Mouse (Mus musculus): ENCODE data around the gene Ubash3b. TPM values are rescaled to one million over a fixed set of nuclear protein-coding genes. Genes with fewer than 3 reads are reported as not detected.
A peak's percentile ranks its signal among the peaks of the same experiment; 100 is the strongest.

Gene Ubash3b
- polyA plus RNA-seq, 1 experiment from 2014 or later = 5.7 TPM

DNA sequence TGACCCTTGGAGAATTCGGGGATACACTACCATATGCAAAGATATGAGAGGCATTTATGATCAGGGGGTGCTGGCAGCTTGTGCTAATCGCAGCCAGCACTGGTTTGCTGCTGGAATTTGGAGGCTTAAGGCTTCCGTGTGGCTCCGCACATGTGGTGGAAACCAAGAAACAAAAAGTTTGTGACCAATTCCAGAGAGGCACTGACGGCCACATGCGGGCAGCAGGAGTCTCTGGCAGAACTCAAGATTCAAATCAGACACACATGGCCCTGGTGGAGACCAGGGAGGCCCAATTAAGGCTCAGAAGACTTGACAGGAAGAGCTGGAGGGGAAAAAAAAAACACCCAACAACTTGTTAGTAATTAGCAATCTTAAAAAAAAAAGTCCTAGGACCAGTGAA, 63.4 kb downstream of the Ubash3b start:
- WGBS = 82% methylated on average over 6 of the region's 6 CpGs
- Histone ChIP-seq H3K9ac (ENCODE audit: low read length) (no peak overlapping the region), H3K36me3 (ENCODE audit: control insufficient read depth, insufficient read depth) (no peaks in the 10 kb centered on the region), H3K27me3 (ENCODE audit: control insufficient read depth, insufficient read depth, low read length) (no peaks in the 10 kb centered on the region), H3K27ac (ENCODE audit: low read length) (no peak overlapping the region), H3K4me2 (ENCODE audit: low read depth, low read length) (no peak overlapping the region), H3K9me3 (replicated peaks; ENCODE audit: control insufficient read depth, low read length) (peaks cover 4% of the 10 kb centered on the region; the same call in 1 of the 2 replicates), H3K4me3 (ENCODE audit: low read length) (no peak overlapping the region), H3K4me1 (ENCODE audit: control insufficient read depth, insufficient read depth, low read length) (peaks cover 8% of the 10 kb centered on the region)
- no peak for ATAC-seq (replicated peaks; ENCODE audit: extremely low read depth, insufficient read depth, low FRiP score)

DNA sequence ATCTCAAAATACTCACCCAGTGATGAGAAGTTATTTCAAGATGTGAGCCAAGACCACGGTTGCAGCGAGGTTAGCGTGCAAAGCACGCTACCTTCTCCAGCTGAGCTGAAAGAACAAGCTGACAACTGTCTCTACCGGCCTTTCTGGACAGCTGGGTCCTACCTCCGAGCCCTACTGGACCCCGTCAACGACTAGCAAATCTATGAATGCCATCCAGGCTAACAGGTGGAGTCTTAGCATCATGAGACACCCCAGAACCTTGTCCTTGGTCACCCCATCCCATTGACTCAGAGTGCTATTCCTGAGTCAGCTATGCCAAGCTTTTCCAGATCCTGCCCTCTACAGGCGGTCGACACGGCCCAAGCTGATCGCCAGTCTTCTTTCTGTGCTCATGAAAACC, 69.5 kb downstream of the Ubash3b start:
- Histone ChIP-seq H3K4me3 (ENCODE audit: low read length) (no peak overlapping the region), H3K4me2 (ENCODE audit: low read depth, low read length) (no peak overlapping the region), H3K27ac (ENCODE audit: low read length) (no peak overlapping the region), H3K4me1 (ENCODE audit: control insufficient read depth, insufficient read depth, low read length) (peaks cover 14% of the 10 kb centered on the region), H3K9ac (ENCODE audit: low read length) (no peak overlapping the region), H3K36me3 (ENCODE audit: control insufficient read depth, insufficient read depth) (no peaks in the 10 kb centered on the region), H3K9me3 (replicated peaks; ENCODE audit: control insufficient read depth, low read length) (peaks cover 4% of the 10 kb centered on the region; the same call in 1 of the 2 replicates), H3K27me3 (ENCODE audit: control insufficient read depth, insufficient read depth, low read length) (no peaks in the 10 kb centered on the region)
- ATAC-seq (replicated peaks; ENCODE audit: extremely low read depth, insufficient read depth, low FRiP score) = no peak
- 86% methylated on average over 12 of the region's 12 CpGs for whole genome bisulfite sequencing

DNA sequence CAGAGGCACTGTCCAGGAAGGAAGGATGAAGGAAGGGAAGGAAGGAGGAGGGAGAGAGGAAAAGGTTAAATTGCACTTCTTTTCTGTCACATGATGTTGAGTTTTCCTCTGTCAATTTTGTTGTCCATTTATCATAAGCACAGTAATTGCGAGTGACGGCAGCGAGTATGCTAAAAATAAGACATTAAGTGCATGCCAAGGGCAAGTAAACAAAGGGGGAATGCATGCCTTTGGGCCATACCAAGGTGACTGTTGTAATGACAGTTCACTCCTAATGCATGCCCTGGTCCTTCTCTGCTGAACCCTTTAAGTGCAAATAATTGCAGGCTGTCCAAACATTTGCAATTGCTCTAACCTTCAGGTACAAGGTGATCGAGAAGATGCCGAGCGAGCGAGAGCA, 70.3 kb downstream of the Ubash3b start:
- peak; percentile 65; the same call in 1 of the 2 replicates for ATAC-seq (replicated peaks; ENCODE audit: extremely low read depth, insufficient read depth, low FRiP score)
- no peaks in the 10 kb centered on the region for H3K27me3 ChIP-seq (ENCODE audit: control insufficient read depth, insufficient read depth, low read length)
- peaks cover 4% of the 10 kb centered on the region; the same call in 1 of the 2 replicates for H3K9me3 ChIP-seq (replicated peaks; ENCODE audit: control insufficient read depth, low read length)
- peak overlapping the region; percentile 65 for H3K27ac ChIP-seq (ENCODE audit: low read length)
- peak overlapping the region; percentile 16; the same call in 1 of the 2 replicates for H3K4me2 ChIP-seq (ENCODE audit: low read depth, low read length)
- H3K36me3 ChIP-seq (ENCODE audit: control insufficient read depth, insufficient read depth) = no peaks in the 10 kb centered on the region
- no peak overlapping the region for H3K4me3 ChIP-seq (ENCODE audit: low read length)
- peaks cover 14% of the 10 kb centered on the region for H3K4me1 ChIP-seq (ENCODE audit: control insufficient read depth, insufficient read depth, low read length)
- no peak overlapping the region for H3K9ac ChIP-seq (ENCODE audit: low read length)
- WGBS = 39% methylated on average over 7 of the region's 7 CpGs

DNA sequence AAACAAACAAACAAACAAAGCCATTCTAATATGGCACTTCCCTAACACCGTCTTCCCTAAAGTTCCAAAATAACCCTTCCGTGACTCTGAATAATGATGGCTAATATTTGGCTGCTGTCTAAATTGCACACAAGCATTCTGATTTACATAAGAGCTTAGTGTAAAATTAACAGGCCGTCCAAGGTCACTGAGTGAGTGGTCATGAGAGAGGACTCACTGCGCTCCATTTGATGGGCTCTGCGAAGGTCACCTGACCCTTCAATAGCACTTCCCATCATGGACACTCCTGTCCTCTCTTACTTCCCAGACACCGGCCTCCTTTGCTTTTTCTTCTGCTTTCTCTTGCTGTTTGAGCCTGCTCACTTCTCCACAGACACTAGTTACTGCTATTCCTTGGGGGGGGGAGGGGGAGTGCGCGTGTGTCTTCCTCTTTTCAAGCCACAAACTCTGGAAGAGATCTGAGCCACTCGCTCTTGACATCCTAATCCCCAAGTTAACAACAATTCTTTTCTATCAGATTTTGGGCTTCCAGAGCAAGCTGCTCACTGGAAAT, 73.6 kb downstream of the Ubash3b start:
- Histone ChIP-seq H3K27me3 (ENCODE audit: control insufficient read depth, insufficient read depth, low read length) (no peaks in the 10 kb centered on the region), H3K4me3 (ENCODE audit: low read length) (no peak overlapping the region), H3K9ac (ENCODE audit: low read length) (no peak overlapping the region), H3K4me2 (ENCODE audit: low read depth, low read length) (no peak overlapping the region), H3K36me3 (ENCODE audit: control insufficient read depth, insufficient read depth) (no peaks in the 10 kb centered on the region), H3K9me3 (replicated peaks; ENCODE audit: control insufficient read depth, low read length) (no peaks in the 10 kb centered on the region), H3K27ac (ENCODE audit: low read length) (no peak overlapping the region), H3K4me1 (ENCODE audit: control insufficient read depth, insufficient read depth, low read length) (peaks cover 32% of the 10 kb centered on the region)
- ATAC-seq (replicated peaks; ENCODE audit: extremely low read depth, insufficient read depth, low FRiP score) = no peak
- WGBS = 73% methylated on average over 9 of the region's 9 CpGs

DNA sequence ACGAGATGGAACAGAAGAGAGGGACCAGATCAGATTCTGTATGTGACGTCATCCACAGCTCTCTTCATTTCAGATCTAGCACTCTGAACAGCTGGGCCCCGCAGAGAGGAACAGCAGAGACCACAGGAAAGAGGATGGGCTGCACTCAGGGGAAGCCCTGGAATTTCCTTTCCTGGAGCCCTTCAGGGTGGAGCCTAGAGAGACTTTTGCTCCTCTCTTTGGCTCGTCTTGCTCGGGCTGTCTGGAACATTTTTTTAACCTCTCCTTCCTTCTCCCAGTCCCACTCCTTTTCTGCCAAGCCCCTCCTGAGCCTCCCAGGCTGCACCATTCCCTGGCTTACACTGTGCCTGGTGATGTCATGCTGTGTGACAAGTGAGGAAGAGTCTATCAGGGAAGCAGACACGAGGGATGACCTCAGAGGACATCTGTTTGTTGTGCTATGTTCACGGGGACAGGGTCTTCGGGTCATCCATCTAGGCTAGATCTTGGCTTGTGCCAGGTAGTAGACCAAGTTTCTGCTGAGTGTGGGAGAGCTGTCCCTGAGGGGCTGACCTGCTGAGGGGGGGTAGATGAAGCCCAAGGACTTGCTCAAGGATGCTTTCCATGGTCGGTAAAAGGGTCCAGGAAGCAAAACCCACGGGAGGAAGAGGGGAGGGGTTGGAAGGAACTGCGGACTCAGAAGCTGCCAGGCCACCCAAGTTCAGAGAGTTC, 77.2 kb downstream of the Ubash3b start:
- 12% methylated on average over 11 of the region's 11 CpGs for WGBS
- Histone ChIP-seq H3K4me3 (ENCODE audit: low read length) (no peak overlapping the region), H3K9ac (ENCODE audit: low read length) (peak overlapping the region; percentile 22; the same call in 1 of the 2 replicates), H3K4me1 (ENCODE audit: control insufficient read depth, insufficient read depth, low read length) (peaks cover 41% of the 10 kb centered on the region), H3K27ac (ENCODE audit: low read length) (peak overlapping the region; percentile 69), H3K36me3 (ENCODE audit: control insufficient read depth, insufficient read depth) (no peaks in the 10 kb centered on the region), H3K4me2 (ENCODE audit: low read depth, low read length) (peak overlapping the region; percentile 1), H3K27me3 (ENCODE audit: control insufficient read depth, insufficient read depth, low read length) (no peaks in the 10 kb centered on the region), H3K9me3 (replicated peaks; ENCODE audit: control insufficient read depth, low read length) (no peaks in the 10 kb centered on the region)
- ATAC-seq (replicated peaks; ENCODE audit: extremely low read depth, insufficient read depth, low FRiP score) = peak; percentile 78

DNA sequence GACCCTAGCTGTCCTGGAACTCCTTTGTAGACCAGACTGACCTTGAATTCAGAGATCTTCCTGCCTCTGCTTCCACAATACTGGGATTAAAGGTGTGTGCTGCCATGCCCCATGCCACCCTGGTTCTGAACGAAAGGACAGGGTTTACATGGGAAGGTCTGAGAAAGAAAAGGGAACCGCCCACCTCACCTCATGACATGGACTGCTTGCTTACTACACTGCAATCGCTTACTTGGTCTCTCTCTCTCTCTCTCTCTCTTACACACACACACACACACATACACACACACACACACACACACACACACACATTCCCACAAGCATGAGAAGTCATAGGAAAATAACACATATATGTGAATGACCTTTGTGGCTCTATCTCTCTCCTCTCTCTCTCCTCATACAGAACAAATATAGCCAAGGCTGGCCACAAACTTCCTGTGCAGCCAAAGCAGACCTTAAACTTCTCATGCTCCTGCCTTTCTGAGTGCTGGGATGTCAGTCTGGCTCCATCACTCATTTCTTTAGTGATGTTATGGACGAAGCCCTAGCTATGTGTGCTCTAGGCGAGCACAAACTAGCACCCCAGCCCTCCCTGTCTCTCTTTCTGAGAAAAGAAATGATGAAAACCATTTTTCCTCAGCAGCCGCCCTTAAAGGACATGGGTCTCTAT, 78.0 kb downstream of the Ubash3b start:
- H3K4me1 ChIP-seq (ENCODE audit: control insufficient read depth, insufficient read depth, low read length) = peaks cover 41% of the 10 kb centered on the region
- peak overlapping the region; percentile 22; the same call in 1 of the 2 replicates for H3K9ac ChIP-seq (ENCODE audit: low read length)
- peak overlapping the region; percentile 69 for H3K27ac ChIP-seq (ENCODE audit: low read length)
- ATAC-seq (replicated peaks; ENCODE audit: extremely low read depth, insufficient read depth, low FRiP score) = no peak
- H3K4me3 ChIP-seq (ENCODE audit: low read length) = no peak overlapping the region
- WGBS = 71% methylated on average over 6 of the region's 6 CpGs
- H3K36me3 ChIP-seq (ENCODE audit: control insufficient read depth, insufficient read depth) = no peaks in the 10 kb centered on the region
- no peaks in the 10 kb centered on the region for H3K9me3 ChIP-seq (replicated peaks; ENCODE audit: control insufficient read depth, low read length)
- no peak overlapping the region for H3K4me2 ChIP-seq (ENCODE audit: low read depth, low read length)
- H3K27me3 ChIP-seq (ENCODE audit: control insufficient read depth, insufficient read depth, low read length) = no peaks in the 10 kb centered on the region

DNA sequence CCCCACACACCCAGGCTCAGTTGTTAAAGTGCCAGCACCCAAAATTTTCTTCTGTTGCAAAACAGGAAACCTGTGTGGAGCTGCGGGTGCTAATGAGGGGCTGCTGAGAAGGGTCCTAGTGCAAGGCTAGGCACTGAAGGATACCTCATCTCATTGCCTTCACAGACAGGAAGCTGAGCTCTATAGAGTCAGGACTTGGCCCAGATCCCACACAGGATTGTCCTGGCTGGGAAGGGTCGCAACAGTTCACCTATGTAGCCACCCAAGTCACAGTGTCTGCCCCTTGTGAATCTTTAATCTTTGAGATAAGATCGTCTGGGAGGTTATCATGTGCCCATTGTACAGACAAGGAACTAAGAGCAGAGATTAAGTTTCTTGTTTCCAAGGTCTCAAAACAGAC, 78.6 kb downstream of the Ubash3b start:
- Histone ChIP-seq H3K4me1 (ENCODE audit: control insufficient read depth, insufficient read depth, low read length) (peaks cover 38% of the 10 kb centered on the region), H3K9me3 (replicated peaks; ENCODE audit: control insufficient read depth, low read length) (no peaks in the 10 kb centered on the region), H3K36me3 (ENCODE audit: control insufficient read depth, insufficient read depth) (no peaks in the 10 kb centered on the region), H3K27ac (ENCODE audit: low read length) (no peak overlapping the region), H3K4me3 (ENCODE audit: low read length) (no peak overlapping the region), H3K9ac (ENCODE audit: low read length) (no peak overlapping the region), H3K4me2 (ENCODE audit: low read depth, low read length) (no peak overlapping the region), H3K27me3 (ENCODE audit: control insufficient read depth, insufficient read depth, low read length) (no peaks in the 10 kb centered on the region)
- no peak for ATAC-seq (replicated peaks; ENCODE audit: extremely low read depth, insufficient read depth, low FRiP score)
- WGBS = 53% methylated on average over 3 of the region's 3 CpGs

DNA sequence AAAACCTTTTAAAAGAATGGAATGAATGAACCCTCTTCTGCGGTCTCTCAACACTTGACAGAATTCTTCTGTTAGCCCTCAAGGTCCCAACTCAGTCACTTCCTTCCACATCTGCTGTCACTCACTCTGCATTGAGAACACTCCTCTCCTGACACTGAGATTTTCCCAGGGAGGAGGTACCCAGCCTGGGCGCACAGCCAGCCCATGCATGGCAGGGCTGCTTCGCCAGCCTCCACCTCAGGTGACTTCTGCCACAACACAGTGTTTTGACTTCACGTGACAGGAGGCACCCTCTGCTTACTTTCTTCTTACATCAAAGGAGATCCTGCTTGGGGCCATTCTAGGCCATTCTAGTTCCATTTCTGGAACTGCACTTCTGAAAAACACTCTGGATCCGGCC, 80.6 kb downstream of the Ubash3b start:
- Histone ChIP-seq H3K9ac (ENCODE audit: low read length) (no peak overlapping the region), H3K4me3 (ENCODE audit: low read length) (no peak overlapping the region), H3K4me1 (ENCODE audit: control insufficient read depth, insufficient read depth, low read length) (peaks cover 38% of the 10 kb centered on the region), H3K36me3 (ENCODE audit: control insufficient read depth, insufficient read depth) (no peaks in the 10 kb centered on the region), H3K4me2 (ENCODE audit: low read depth, low read length) (no peak overlapping the region), H3K9me3 (replicated peaks; ENCODE audit: control insufficient read depth, low read length) (no peaks in the 10 kb centered on the region), H3K27me3 (ENCODE audit: control insufficient read depth, insufficient read depth, low read length) (no peaks in the 10 kb centered on the region), H3K27ac (ENCODE audit: low read length) (peak overlapping the region; percentile 41)
- 42% methylated on average over 5 of the region's 5 CpGs for WGBS
- ATAC-seq (replicated peaks; ENCODE audit: extremely low read depth, insufficient read depth, low FRiP score) = peak; percentile 54
